Mouse (Mus musculus) forebrain, embryonic 16.5 days (tissue): ENCODE data around the gene Cul7. TPM values are rescaled to one million over a fixed set of nuclear protein-coding genes. Genes with fewer than 3 reads are reported as not detected.
A peak's percentile ranks its signal among the peaks of the same experiment; 100 is the strongest.

Experiments used
- ATAC-seq: fragments of 200-750 bp; cut with Nextera tagmentation; 2 replicates; pipeline ENCODE4 v1.8.0; 2017; ENCODE audit warnings: mild to moderate bottlenecking, moderate library complexity
- H3K27ac ChIP-seq: fragments of 300-500 bp; sonication (generic); 2 replicates; pipeline ENCODE4 v1.5.1; 2014; ENCODE audit warnings: low read length, control low read depth
- H3K27me3 ChIP-seq: fragments of 300-500 bp; sonication (generic); replicated peaks from 2 replicates; pipeline ENCODE4 v1.6.1; 2014; ENCODE audit warnings: low read length; ENCODE audit not compliant: control insufficient read depth, insufficient read depth
- H3K36me3 ChIP-seq: fragments of 300-500 bp; sonication (generic); 2 replicates; pipeline ENCODE4 v1.6.1; 2014; ENCODE audit not compliant: control insufficient read depth, insufficient read depth
- H3K4me1 ChIP-seq: fragments of 300-500 bp; sonication (generic); replicated peaks from 2 replicates; pipeline ENCODE4 v1.6.1; 2014; ENCODE audit warnings: low read length; ENCODE audit not compliant: control insufficient read depth, insufficient read depth
- H3K4me2 ChIP-seq: fragments of 300-500 bp; sonication (generic); 2 replicates; pipeline ENCODE4 v1.6.1; 2014; ENCODE audit warnings: mild to moderate bottlenecking, low read length, control low read depth
- H3K4me3 ChIP-seq: fragments of 300-500 bp; sonication (generic); replicated peaks from 2 replicates; pipeline ENCODE4 v1.5.1; 2014; ENCODE audit warnings: mild to moderate bottlenecking, low read length, control low read depth
- H3K9ac ChIP-seq: fragments of 300-500 bp; sonication (generic); replicated peaks from 2 replicates; pipeline ENCODE4 v1.6.1; 2014; ENCODE audit warnings: low read depth, low read length, control low read depth
- H3K9me3 ChIP-seq: fragments of 300-500 bp; sonication (generic); 2 replicates; pipeline ENCODE4 v1.6.1; 2016; ENCODE audit warnings: low read length; ENCODE audit not compliant: control insufficient read depth
- WGBS: fragments of 180-500 bp; shearing (Covaris S2); extraction: QIAGEN DNeasy Blood & Tissue Kit; methylation state at CpG from one replicate; pipeline ENCODE4 v1.1.7; 2014; 5-methylcytosine and 5-hydroxymethylcytosine counted together
- polyA plus RNA-seq: library from polyadenylated mRNA; unstranded; fragments of >200 nt; fragmentation: Nextera tagmentation; extraction: Ambion mirVana; gene quantifications from 2 replicates; pipeline ENCODE4 v1.2.1, GENCODE M21; 2015

Cul7 gene
- polyA plus RNA-seq, 1 experiment from 2014 or later = 42.8 TPM

DNA sequence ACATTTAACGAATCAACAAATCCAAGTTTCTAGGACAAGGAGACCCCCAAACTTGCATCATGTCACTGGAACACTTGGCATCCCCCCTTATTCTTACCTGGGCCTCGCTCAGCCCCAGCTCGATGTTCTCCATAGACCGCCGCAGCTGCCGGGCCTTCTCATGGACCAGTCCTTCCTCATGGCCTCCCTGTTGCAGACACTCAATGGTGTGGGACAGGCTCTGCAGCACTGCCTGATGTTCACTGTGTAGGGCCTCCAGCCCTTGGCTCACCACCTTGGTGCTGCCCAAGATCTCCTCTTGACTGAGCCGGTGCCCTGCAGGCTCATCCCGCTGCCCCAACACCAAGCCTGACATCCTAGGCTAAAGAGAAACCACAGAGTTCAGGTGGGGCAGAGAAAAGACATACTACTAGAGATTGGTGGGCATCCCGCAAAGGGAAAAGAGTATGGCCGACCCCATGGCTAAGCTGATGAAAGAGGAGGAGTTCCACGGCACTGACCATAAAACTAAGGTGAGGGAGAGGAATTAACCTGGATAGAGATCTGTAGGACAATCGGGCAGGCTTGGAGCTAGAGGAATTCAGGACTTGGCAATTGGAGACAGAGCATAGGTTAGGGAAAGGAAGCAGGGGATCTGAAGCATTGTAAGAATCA lies 5.9 kb upstream of the Cul7 start:
- 89% methylated on average over 12 of the region's 12 CpGs for WGBS
- peaks cover 12% of the 10 kb centered on the region for H3K36me3 ChIP-seq
- H3K4me2 ChIP-seq = peak overlapping the region; percentile 94; the same call in 1 of the 2 replicates

DNA sequence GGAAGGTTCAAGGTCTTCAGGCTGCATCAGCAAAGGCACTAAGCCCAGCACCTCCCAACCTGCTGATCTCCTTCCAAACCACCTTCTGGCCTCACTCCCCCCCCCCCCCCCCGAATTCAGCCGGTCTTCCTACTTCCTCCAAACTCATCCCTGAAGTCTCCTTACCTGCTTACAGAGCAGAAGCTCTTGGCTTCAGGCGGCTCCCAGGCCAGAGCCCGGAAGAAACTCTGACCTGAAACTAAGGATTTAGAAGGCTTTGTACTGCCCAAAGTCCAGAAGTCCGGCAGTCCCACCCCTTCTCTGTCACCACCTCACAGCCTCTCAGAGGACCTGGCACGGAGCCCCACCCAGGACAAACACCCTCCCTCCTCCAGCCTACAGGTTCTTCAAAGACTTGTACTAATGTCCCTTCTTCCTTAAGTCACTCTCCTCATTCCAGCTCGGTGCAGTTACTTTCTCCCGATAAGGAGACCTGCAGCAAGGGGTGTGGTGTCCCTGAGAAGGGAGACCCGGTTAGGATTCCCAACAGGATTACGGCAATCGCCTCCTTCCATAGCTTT lies 5.1 kb upstream of the Cul7 start:
- WGBS = 9% methylated on average over 10 of the region's 11 CpGs
- no peaks in the 10 kb centered on the region for H3K9me3 ChIP-seq
- H3K4me1 ChIP-seq = peaks cover 24% of the 10 kb centered on the region
- H3K4me2 ChIP-seq = peak overlapping the region; percentile 94
- ATAC-seq = no peak
- peak overlapping the region; percentile 69 for H3K4me3 ChIP-seq
- peaks cover 12% of the 10 kb centered on the region for H3K36me3 ChIP-seq
- no peak overlapping the region; the same call in 1 of the 2 replicates for H3K27ac ChIP-seq
- H3K9ac ChIP-seq = peak overlapping the region; percentile 74
- no peaks in the 10 kb centered on the region for H3K27me3 ChIP-seq

More for the DNA sequence above, 5.9 kb upstream of the Cul7 start:
- H3K27me3 ChIP-seq = no peaks in the 10 kb centered on the region
- H3K27ac ChIP-seq = no peak overlapping the region
- no peak overlapping the region for H3K4me3 ChIP-seq
- no peak overlapping the region for H3K9ac ChIP-seq
- H3K4me1 ChIP-seq = peaks cover 20% of the 10 kb centered on the region
- H3K9me3 ChIP-seq = no peaks in the 10 kb centered on the region
- no peak for ATAC-seq

DNA sequence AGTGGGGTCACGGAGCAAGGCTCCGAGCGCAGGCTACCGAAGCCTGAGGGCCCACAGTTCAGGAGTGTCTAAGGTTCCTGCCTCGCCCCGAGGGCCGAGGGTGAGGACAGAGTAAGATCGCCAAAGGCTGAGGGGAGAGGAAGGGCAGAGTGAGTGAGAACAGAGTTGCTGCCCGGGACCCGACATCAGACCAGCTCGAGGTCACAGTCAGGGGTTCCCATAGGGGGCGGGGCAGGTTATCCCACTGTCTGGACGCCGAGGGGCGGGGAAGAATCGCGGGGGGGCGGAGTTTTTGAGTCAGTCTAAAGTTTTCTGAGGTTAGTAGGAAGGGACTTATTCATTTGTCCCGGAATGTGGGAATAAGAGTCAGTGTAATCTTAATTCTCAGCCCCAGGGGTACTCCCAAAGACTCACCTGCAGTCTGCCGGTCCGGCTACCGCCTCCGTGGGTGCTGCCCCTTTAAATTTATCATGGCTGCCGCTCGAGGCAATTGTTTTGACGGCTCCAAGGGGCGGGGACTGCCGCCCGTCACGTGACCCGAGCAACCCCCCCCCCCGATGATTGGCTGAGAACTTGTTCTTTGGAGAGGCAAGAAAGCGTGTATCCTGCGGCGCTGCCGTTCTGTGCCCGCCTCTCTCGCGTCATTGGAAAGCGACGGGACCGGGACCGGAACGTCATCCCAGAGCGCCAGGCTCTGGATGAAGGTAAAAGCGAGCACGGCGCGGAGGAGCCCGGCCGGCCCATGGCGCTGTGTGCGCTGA lies 4.4 kb upstream of the Cul7 start, which contains the start of the genes Klc4 and Mrpl2:
Gene Klc4 (minus strand): TSS at position 462 of the 761 bp plus-strand sequence.
Gene Mrpl2 (plus strand): TSS at position 669 of the 761 bp plus-strand sequence.
- peak; percentile 75 for ATAC-seq
- Histone ChIP-seq H3K36me3 (peaks cover 9% of the 10 kb centered on the region; the same call in 1 of the 2 replicates), H3K4me2 (peak within 1 kb of the TSS; percentile 96), H3K9ac (peak within 1 kb of the TSS; percentile 77), H3K27ac (peak within 1 kb of the TSS; percentile 86), H3K4me1 (peaks cover 24% of the 10 kb centered on the region), H3K4me3 (peak within 1 kb of the TSS; percentile 69), H3K9me3 (no peaks in the 10 kb centered on the region), H3K27me3 (no peaks in the 10 kb centered on the region)
- WGBS = under 1% methylated on average over 53 of the region's 53 CpGs

- Histone ChIP-seq H3K36me3 (peaks cover 6% of the 10 kb centered on the region; the same call in 1 of the 2 replicates), H3K27me3 (no peaks in the 10 kb centered on the region), H3K4me3 (peak overlapping the region; percentile 69), H3K9ac (peak overlapping the region; percentile 77), H3K27ac (peak overlapping the region; percentile 86), H3K9me3 (no peaks in the 10 kb centered on the region), H3K4me2 (peak overlapping the region; percentile 96), H3K4me1 (peaks cover 30% of the 10 kb centered on the region)
- 0 out of 2 replicates have a peak, but pooled peaks have one; percentile 7 for ATAC-seq
- WGBS = under 1% methylated on average over 19 of the region's 19 CpGs
Measured at GRCm38 (mm10) chr17:46646322-46646662, 3.8 kb upstream of the Cul7 start.

- ATAC-seq = no peak
- H3K27me3 ChIP-seq = no peaks in the 10 kb centered on the region
- H3K36me3 ChIP-seq = no peaks in the 10 kb centered on the region
- H3K4me3 ChIP-seq = no peak overlapping the region
- no peak overlapping the region for H3K4me2 ChIP-seq
- no peak overlapping the region for H3K27ac ChIP-seq
- peaks cover 39% of the 10 kb centered on the region for H3K4me1 ChIP-seq
- H3K9ac ChIP-seq = no peak overlapping the region
- WGBS = 93% methylated on average over 7 of the region's 7 CpGs
- H3K9me3 ChIP-seq = no peaks in the 10 kb centered on the region
Measured at GRCm38 (mm10) chr17:46647279-46647678, 2.9 kb upstream of the Cul7 start.

DNA sequence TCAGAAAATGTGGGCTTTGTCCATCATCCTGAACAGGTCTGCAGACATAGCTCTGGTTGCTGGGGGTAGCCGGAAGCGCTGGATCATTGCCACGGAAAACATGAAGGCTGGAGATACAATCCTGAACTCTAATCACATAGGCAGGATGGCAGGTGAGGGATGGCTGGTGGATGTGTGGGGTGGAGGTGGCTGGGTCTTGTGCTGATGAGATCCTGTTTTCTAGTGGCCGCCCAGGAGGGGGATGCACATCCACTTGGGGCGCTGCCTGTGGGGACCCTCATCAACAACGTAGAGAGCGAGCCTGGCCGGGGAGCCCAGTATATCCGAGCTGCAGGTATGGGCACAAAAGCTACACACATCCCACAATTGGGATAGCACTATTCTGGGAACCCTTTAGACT lies 1.7 kb upstream of the Cul7 start:
- Histone ChIP-seq H3K9ac (no peak overlapping the region), H3K27ac (no peak overlapping the region), H3K4me2 (no peak overlapping the region), H3K27me3 (no peaks in the 10 kb centered on the region), H3K4me1 (peaks cover 44% of the 10 kb centered on the region), H3K9me3 (no peaks in the 10 kb centered on the region), H3K4me3 (no peak overlapping the region), H3K36me3 (0 out of 2 replicates have a peak, but pooled peaks cover 3% of the 10 kb centered on the region)
- WGBS = 96% methylated on average over 9 of the region's 9 CpGs
- ATAC-seq = no peak

DNA sequence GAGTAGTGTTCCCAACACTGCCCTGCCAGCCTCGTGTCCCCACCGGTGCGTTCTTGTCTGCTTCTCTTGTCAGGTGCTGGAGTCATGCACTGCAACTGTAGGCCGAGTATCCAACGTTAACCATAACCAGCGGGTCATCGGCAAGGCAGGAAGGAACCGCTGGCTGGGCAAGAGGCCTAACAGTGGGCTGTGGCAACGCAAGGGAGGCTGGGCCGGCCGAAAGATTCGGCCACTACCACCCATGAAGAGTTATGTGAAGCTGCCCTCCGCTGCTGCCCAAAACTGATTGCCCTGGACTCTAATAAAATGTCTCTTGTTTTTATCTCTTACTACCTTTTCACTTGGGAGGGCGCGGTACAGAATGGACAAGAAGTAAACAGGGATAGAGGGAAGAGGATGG lies 326 bp upstream of the Cul7 start:
- H3K27ac ChIP-seq = peak overlapping the region; percentile 89
- 31% methylated on average over 15 of the region's 15 CpGs for WGBS
- H3K9ac ChIP-seq = peak overlapping the region; percentile 88
- H3K4me3 ChIP-seq = peak overlapping the region; percentile 64
- H3K4me1 ChIP-seq = peaks cover 37% of the 10 kb centered on the region
- H3K27me3 ChIP-seq = no peaks in the 10 kb centered on the region
- H3K4me2 ChIP-seq = peak overlapping the region; percentile 83
- peaks cover 5% of the 10 kb centered on the region; the same call in 1 of the 2 replicates for H3K36me3 ChIP-seq
- no peaks in the 10 kb centered on the region for H3K9me3 ChIP-seq
- ATAC-seq = no peak

- H3K4me1 ChIP-seq = peaks cover 31% of the 10 kb centered on the region
- H3K9me3 ChIP-seq = no peaks in the 10 kb centered on the region
- 75% methylated on average over 17 of the region's 17 CpGs for WGBS
- H3K27me3 ChIP-seq = no peaks in the 10 kb centered on the region
- no peak for ATAC-seq
- peaks cover 12% of the 10 kb centered on the region for H3K36me3 ChIP-seq
- peak overlapping the region; percentile 88 for H3K9ac ChIP-seq
- peak overlapping the region; percentile 83 for H3K4me2 ChIP-seq
- 0 out of 2 replicates have a peak overlapping the region, but pooled peaks have one; percentile 8 for H3K27ac ChIP-seq
- H3K4me3 ChIP-seq = peak overlapping the region; percentile 64
Measured at GRCm38 (mm10) chr17:46651292-46651691, 1.2 kb downstream of the Cul7 start.
